Mouse (Mus musculus) sigmoid colon, adult 10 weeks (tissue): ENCODE measurements around the gene Cacna1i. TPM values are rescaled to one million over a fixed set of nuclear protein-coding genes. Genes with fewer than 3 reads are reported as not detected.

Experiments used
- polyA plus RNA-seq: library from polyadenylated mRNA; stranded (reverse); fragments of 350-450 nt; fragmentation: Illumina TruSeq; extraction: RNeasy Lipid Tissue Mini Kit (QIAGEN cat#74804); gene quantifications from one replicate; pipeline ENCODE4 v1.2.3, GENCODE M21; 2014; ENCODE audit warnings: low read depth, low replicate concordance

The Cacna1i gene
- polyA plus RNA-seq: 0.09 TPM

GRCm38 (mm10) chr15:80286851-80287415 is at the start of gene Cacna1i:
Gene Cacna1i (plus strand): TSS chr15:80287238.

GRCm38 (mm10) chr15:80254847-80255645 is 32.0 kb upstream of the Cacna1i start, which contains the start of gene Atf4:
Gene Atf4 (plus strand): TSS chr15:80255184.

DNA sequence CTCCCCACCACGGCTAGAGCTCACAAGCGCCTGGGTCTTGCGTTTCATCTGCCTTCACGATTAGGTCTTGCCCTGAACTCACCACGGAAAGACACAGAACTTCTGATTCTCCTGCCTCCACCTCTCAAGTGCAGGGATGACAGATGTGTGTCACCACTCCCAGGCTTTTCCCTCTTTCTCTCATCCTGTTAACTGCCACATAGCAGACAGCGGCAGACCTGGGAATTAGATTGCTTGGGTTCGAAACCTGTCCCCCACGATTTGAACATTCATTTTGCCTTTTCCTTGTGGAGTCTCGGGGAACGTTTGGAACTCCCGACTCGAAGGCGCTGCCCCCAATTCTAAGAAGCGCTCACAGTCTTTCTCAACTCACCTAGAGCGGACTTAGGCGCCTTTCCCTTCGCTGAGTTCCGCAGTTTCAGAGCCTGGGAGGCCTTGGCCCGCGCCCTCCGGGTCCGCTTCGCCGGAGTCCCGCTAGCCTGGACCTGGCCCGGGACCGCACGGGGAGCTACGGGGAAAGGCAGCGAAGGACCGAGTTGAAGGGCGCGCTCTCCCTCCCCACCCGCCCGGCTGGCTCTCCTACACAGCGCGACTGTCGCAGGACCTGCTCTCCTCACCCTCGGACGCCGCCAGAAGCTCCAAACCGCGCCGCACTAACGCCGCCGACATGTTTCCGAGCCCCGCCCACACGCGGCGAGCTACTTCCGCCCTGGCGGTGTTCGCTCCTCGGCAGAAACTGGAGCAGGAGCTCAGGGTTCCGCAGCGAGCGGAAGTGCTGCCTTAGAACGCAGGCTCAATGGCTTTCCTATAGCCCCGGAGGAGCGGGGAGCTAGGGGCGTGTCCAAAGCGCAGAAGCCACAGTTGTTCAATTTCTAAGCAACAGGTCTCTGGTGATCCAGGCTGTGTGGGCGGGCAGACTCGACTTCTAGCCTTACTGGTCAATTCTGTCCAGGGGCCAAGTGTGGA is 23.1 kb upstream of the Cacna1i start, which contains the start of gene Rps19bp1:
Gene Rps19bp1, minus strand, starts transcription at position 706 of the 966 bp plus-strand sequence.

Other genes with a start within 250 kb of the Cacna1i start
- gene Syngr1, start 195.9 kb upstream of the Cacna1i start, polyA plus RNA-seq: 0.25 TPM
- 215 TPM for gene Rpl3, start 195.4 kb upstream of the Cacna1i start, polyA plus RNA-seq
- 0.41 TPM for gene Tab1, start 154.1 kb upstream of the Cacna1i start, polyA plus RNA-seq
- 36.9 TPM for gene Mgat3, start 113.5 kb upstream of the Cacna1i start, polyA plus RNA-seq
- gene Mief1, start 53.2 kb upstream of the Cacna1i start, polyA plus RNA-seq: 21.5 TPM
- not detected for gene AC140267.1, start 51.4 kb upstream of the Cacna1i start, polyA plus RNA-seq
- gene Atf4, start 32.1 kb upstream of the Cacna1i start, polyA plus RNA-seq: 74.1 TPM
- 3.3 TPM for gene Rps19bp1, start 22.9 kb upstream of the Cacna1i start, polyA plus RNA-seq